ENCODE assay signal across 20 mouse cellular contexts in genomic region chr5:132332521-132332920, GRCm38 (mm10).
DNase-seq lines count a peak whose midpoint lies in the region; ATAC-seq and TF ChIP-seq lines count a peak whose summit lies in the region.
"Had no signal": no experiment of that assay in that cellular context is flagged by ENCODE, and none has a peak within 500 bp of the region (broad histone marks: within the 10 kb centered on the region; RNA-seq: fewer than 3 reads in every experiment).

No protein-coding gene starts in this region.

- DNase-seq in forebrain, embryonic 10.5 days (ENCODE audit: extremely low spot score, low spot score), result no peak
- DNase-seq in forebrain, postnatal 0 days, result no peak
- no peak for DNase-seq in hindbrain, embryonic 10.5 days (ENCODE audit: low spot score)
- DNase-seq in midbrain, embryonic 10.5 days (ENCODE audit: low spot score), result no peak
- DNase-seq: adrenal gland, adult 8-10 months; adrenal gland, postnatal 25 days; cerebellum, adult 18-20 months; cerebellum, adult 9-10 months; cerebellum, postnatal 14 days; gastrocnemius, postnatal 25 days; heart, adult 2 months; kidney, adult 11 months had no signal

- H3K4me2 ChIP-seq in forebrain, postnatal 0 days (ENCODE audit: low read depth), result no peak overlapping the region
- H3K4me2 ChIP-seq in forebrain, embryonic 15.5 days (replicated peaks), result no peak overlapping the region
- H3K4me2 ChIP-seq in forebrain, embryonic 16.5 days (ENCODE audit: low read length), result no peak overlapping the region
- H3K4me2 ChIP-seq in hindbrain, embryonic 13.5 days, result no peak overlapping the region
- no peak overlapping the region for H3K4me2 ChIP-seq in midbrain, embryonic 16.5 days (ENCODE audit: low read length)
- H3K4me2 ChIP-seq: hindbrain, embryonic 15.5 days; intestine, embryonic 15.5 days had no signal

- no peak overlapping the region for H3K9ac ChIP-seq in forebrain, postnatal 0 days
- no peak overlapping the region for H3K9ac ChIP-seq in forebrain, embryonic 15.5 days (replicated peaks)
- no peak overlapping the region for H3K9ac ChIP-seq in forebrain, embryonic 16.5 days (replicated peaks; ENCODE audit: low read depth, low read length)
- no peak overlapping the region for H3K9ac ChIP-seq in hindbrain, embryonic 13.5 days
- no peak overlapping the region for H3K9ac ChIP-seq in midbrain, embryonic 16.5 days (ENCODE audit: low read depth, low read length)
- H3K9ac ChIP-seq: hindbrain, embryonic 15.5 days; intestine, embryonic 15.5 days had no signal

- no peaks in the 10 kb centered on the region for H3K9me3 ChIP-seq in forebrain, embryonic 10.5 days
- H3K9me3 ChIP-seq in forebrain, postnatal 0 days (ENCODE audit: low read length), result no peaks in the 10 kb centered on the region
- no peaks in the 10 kb centered on the region for H3K9me3 ChIP-seq in forebrain, embryonic 15.5 days
- H3K9me3 ChIP-seq in forebrain, embryonic 16.5 days (ENCODE audit: control insufficient read depth, low read length), result no peaks in the 10 kb centered on the region
- no peaks in the 10 kb centered on the region for H3K9me3 ChIP-seq in hindbrain, embryonic 13.5 days
- no peaks in the 10 kb centered on the region for H3K9me3 ChIP-seq in hindbrain, embryonic 10.5 days
- no peaks in the 10 kb centered on the region for H3K9me3 ChIP-seq in midbrain, embryonic 16.5 days (replicated peaks; ENCODE audit: control insufficient read depth, low read length, poor library complexity, severe bottlenecking)
- no peaks in the 10 kb centered on the region for H3K9me3 ChIP-seq in midbrain, embryonic 10.5 days (replicated peaks)
- H3K9me3 ChIP-seq: heart, embryonic 10.5 days; hindbrain, embryonic 15.5 days; intestine, embryonic 15.5 days had no signal

- H3K4me1 ChIP-seq in forebrain, embryonic 10.5 days, result peaks cover 94% of the 10 kb centered on the region
- H3K4me1 ChIP-seq in forebrain, postnatal 0 days (ENCODE audit: insufficient read depth), result peaks cover 36% of the 10 kb centered on the region
- H3K4me1 ChIP-seq in forebrain, embryonic 15.5 days, result peaks cover 82% of the 10 kb centered on the region
- peaks cover 52% of the 10 kb centered on the region for H3K4me1 ChIP-seq in forebrain, embryonic 16.5 days (replicated peaks; ENCODE audit: control insufficient read depth, insufficient read depth, low read length)
- peaks cover 64% of the 10 kb centered on the region for H3K4me1 ChIP-seq in hindbrain, embryonic 13.5 days (replicated peaks)
- peaks cover 45% of the 10 kb centered on the region for H3K4me1 ChIP-seq in hindbrain, embryonic 10.5 days (replicated peaks)
- H3K4me1 ChIP-seq in midbrain, embryonic 16.5 days (ENCODE audit: control insufficient read depth, insufficient read depth, low read length), result peaks cover 29% of the 10 kb centered on the region
- H3K4me1 ChIP-seq in midbrain, embryonic 10.5 days, result peaks cover 34% of the 10 kb centered on the region

- H3K36me3 ChIP-seq in forebrain, embryonic 10.5 days (replicated peaks), result no peaks in the 10 kb centered on the region
- H3K36me3 ChIP-seq in forebrain, postnatal 0 days (ENCODE audit: insufficient read depth), result no peaks in the 10 kb centered on the region
- no peaks in the 10 kb centered on the region for H3K36me3 ChIP-seq in forebrain, embryonic 15.5 days
- H3K36me3 ChIP-seq in forebrain, embryonic 16.5 days (ENCODE audit: control insufficient read depth, insufficient read depth), result no peaks in the 10 kb centered on the region
- H3K36me3 ChIP-seq in hindbrain, embryonic 13.5 days, result no peaks in the 10 kb centered on the region
- H3K36me3 ChIP-seq in hindbrain, embryonic 10.5 days, result no peaks in the 10 kb centered on the region
- no peaks in the 10 kb centered on the region for H3K36me3 ChIP-seq in midbrain, embryonic 16.5 days (ENCODE audit: control insufficient read depth, insufficient read depth, low read length)
- H3K36me3 ChIP-seq in midbrain, embryonic 10.5 days, result no peaks in the 10 kb centered on the region
- H3K36me3 ChIP-seq: heart, embryonic 10.5 days; hindbrain, embryonic 15.5 days; intestine, embryonic 15.5 days had no signal

- H3K27ac ChIP-seq in forebrain, embryonic 10.5 days, result peak overlapping the region; percentile 72; the same call in 1 of the 2 replicates
- no peak overlapping the region for H3K27ac ChIP-seq in forebrain, postnatal 0 days (ENCODE audit: low read depth, low read length)
- peak overlapping the region; percentile 16 for H3K27ac ChIP-seq in forebrain, embryonic 15.5 days (replicated peaks)
- no peak overlapping the region for H3K27ac ChIP-seq in forebrain, embryonic 16.5 days (ENCODE audit: low read length)
- peak overlapping the region; percentile 1; the same call in 1 of the 2 replicates for H3K27ac ChIP-seq in hindbrain, embryonic 13.5 days
- H3K27ac ChIP-seq in hindbrain, embryonic 10.5 days, result no peak overlapping the region
- H3K27ac ChIP-seq in midbrain, embryonic 16.5 days (ENCODE audit: low read length), result no peak overlapping the region; the same call in 1 of the 2 replicates
- H3K27ac ChIP-seq in midbrain, embryonic 10.5 days (replicated peaks), result no peak overlapping the region
- H3K27ac ChIP-seq: heart, adult 2 months; heart, embryonic 10.5 days; hindbrain, embryonic 15.5 days; intestine, embryonic 15.5 days had no signal

- no peak overlapping the region for H3K4me3 ChIP-seq in forebrain, embryonic 10.5 days
- H3K4me3 ChIP-seq in forebrain, postnatal 0 days (ENCODE audit: low read depth, low read length), result no peak overlapping the region
- no peak overlapping the region for H3K4me3 ChIP-seq in forebrain, embryonic 15.5 days
- no peak overlapping the region for H3K4me3 ChIP-seq in forebrain, embryonic 16.5 days (replicated peaks; ENCODE audit: low read length)
- H3K4me3 ChIP-seq in hindbrain, embryonic 13.5 days, result no peak overlapping the region
- no peak overlapping the region for H3K4me3 ChIP-seq in hindbrain, embryonic 10.5 days
- H3K4me3 ChIP-seq in midbrain, embryonic 16.5 days (ENCODE audit: low read depth, low read length), result no peak overlapping the region
- H3K4me3 ChIP-seq in midbrain, embryonic 10.5 days, result no peak overlapping the region
- H3K4me3 ChIP-seq: heart, adult 2 months; heart, embryonic 10.5 days; hindbrain, embryonic 15.5 days; intestine, embryonic 15.5 days had no signal

- no peaks in the 10 kb centered on the region for H3K27me3 ChIP-seq in forebrain, embryonic 10.5 days (ENCODE audit: poor library complexity, severe bottlenecking)
- H3K27me3 ChIP-seq in forebrain, postnatal 0 days (ENCODE audit: insufficient read depth, low read length), result no peaks in the 10 kb centered on the region
- H3K27me3 ChIP-seq in forebrain, embryonic 15.5 days, result no peaks in the 10 kb centered on the region
- no peaks in the 10 kb centered on the region for H3K27me3 ChIP-seq in forebrain, embryonic 16.5 days (replicated peaks; ENCODE audit: control insufficient read depth, insufficient read depth, low read length)
- no peaks in the 10 kb centered on the region for H3K27me3 ChIP-seq in hindbrain, embryonic 13.5 days
- no peaks in the 10 kb centered on the region for H3K27me3 ChIP-seq in hindbrain, embryonic 10.5 days (ENCODE audit: insufficient read depth, poor library complexity, severe bottlenecking)
- no peaks in the 10 kb centered on the region for H3K27me3 ChIP-seq in midbrain, embryonic 16.5 days (ENCODE audit: control insufficient read depth, insufficient read depth, low read depth, low read length)
- no peaks in the 10 kb centered on the region for H3K27me3 ChIP-seq in midbrain, embryonic 10.5 days (ENCODE audit: low read depth, poor library complexity, severe bottlenecking)
- H3K27me3 ChIP-seq: hindbrain, embryonic 15.5 days; intestine, embryonic 15.5 days had no signal

- WGBS in forebrain, embryonic 10.5 days, result 68% methylated on average over 4 of the region's 4 CpGs
- 22% methylated on average over 4 of the region's 4 CpGs for WGBS in forebrain, postnatal 0 days
- WGBS in forebrain, embryonic 15.5 days, result 15% methylated on average over 4 of the region's 4 CpGs
- WGBS in forebrain, embryonic 16.5 days, result 15% methylated on average over 4 of the region's 4 CpGs
- WGBS in hindbrain, embryonic 13.5 days, result 45% methylated on average over 4 of the region's 4 CpGs
- 79% methylated on average over 4 of the region's 4 CpGs for WGBS in hindbrain, embryonic 10.5 days
- 50% methylated on average over 4 of the region's 4 CpGs for WGBS in midbrain, embryonic 16.5 days
- whole genome bisulfite sequencing in midbrain, embryonic 10.5 days, result 81% methylated on average over 4 of the region's 4 CpGs

- TF ChIP-seq CTCF in forebrain, postnatal 0 days (IDR thresholded peaks at IDR 0.05; ENCODE audit: low read depth), result no peak

- no peak for ATAC-seq in forebrain, postnatal 0 days
- no peak for ATAC-seq in forebrain, embryonic 15.5 days (replicated peaks)
- no peak; the same call in 1 of the 2 replicates for ATAC-seq in forebrain, embryonic 16.5 days
- no peak for ATAC-seq in hindbrain, embryonic 13.5 days (ENCODE audit: low FRiP score)
- 0 out of 2 replicates have a peak, but pooled peaks have one; percentile 21 for ATAC-seq in midbrain, embryonic 16.5 days
- ATAC-seq: activated CD4-positive, CD25-positive, alpha-beta regulatory T cell, adult 4 months; intestine, embryonic 15.5 days had no signal

Comparison
In these comparisons a context has a peak if more than half of its experiments do, and no peak if none do; other contexts are left out.
1. H3K27ac ChIP-seq: peak in forebrain, embryonic 10.5 days (single experiment), forebrain, embryonic 15.5 days (single experiment) and hindbrain, embryonic 13.5 days (single experiment); none in forebrain, postnatal 0 days (single experiment), forebrain, embryonic 16.5 days (single experiment), hindbrain, embryonic 10.5 days (single experiment), midbrain, embryonic 16.5 days (single experiment) and midbrain, embryonic 10.5 days (single experiment).